Mouse (Mus musculus) ES-Bruce4 (cell line): ENCODE data around the gene Nup210l. TPM values are rescaled to one million over a fixed set of nuclear protein-coding genes. Genes with fewer than 3 reads are reported as not detected.
"Not testable (repeated sequence)": the region's sequence is repeated elsewhere in the genome, so short reads cannot be mapped to it uniquely, and the experiment has no call there.

Experiments
- H3K27ac ChIP-seq: 2 replicates; pipeline ENCODE4 v1.5.1; 2012; ENCODE audit warnings: low read length, inconsistent platforms; ENCODE audit not compliant: insufficient read depth
- H3K27me3 ChIP-seq: 2 replicates; pipeline ENCODE4 v1.6.1; 2012; ENCODE audit warnings: mild to moderate bottlenecking, low read length, inconsistent platforms; ENCODE audit not compliant: control insufficient read depth, poor library complexity, insufficient read depth, severe bottlenecking
- H3K36me3 ChIP-seq: 2 replicates; pipeline ENCODE4 v1.6.1; 2012; ENCODE audit warnings: inconsistent platforms, mild to moderate bottlenecking, low read length, moderate library complexity; ENCODE audit not compliant: control insufficient read depth, poor library complexity, insufficient read depth, severe bottlenecking
- H3K4me1 ChIP-seq: one replicate; pipeline ENCODE4 v1.8.1; 2011; ENCODE audit warnings: low read length; ENCODE audit not compliant: control insufficient read depth, insufficient read depth
- H3K4me3 ChIP-seq: 2 replicates; pipeline ENCODE4 v1.5.1; 2011; ENCODE audit warnings: low read depth, mild to moderate bottlenecking, low read length
- H3K9ac ChIP-seq: 2 replicates; pipeline ENCODE4 v1.6.1; 2012; ENCODE audit warnings: low read depth, mild to moderate bottlenecking, inconsistent platforms; ENCODE audit not compliant: poor library complexity, severe bottlenecking
- H3K9me3 ChIP-seq: replicated peaks from 2 replicates; pipeline ENCODE4 v1.6.1; 2012; ENCODE audit warnings: mild to moderate bottlenecking, low read length, inconsistent platforms; ENCODE audit not compliant: control insufficient read depth, poor library complexity, insufficient read depth, severe bottlenecking
- CTCF ChIP-seq: IDR thresholded peaks from one replicate; pipeline ENCODE4 v1.8.1; 2011; ENCODE audit warnings: low read depth, low read length
- EP300 ChIP-seq: IDR thresholded peaks from 2 replicates; pipeline ENCODE4 v1.6.1; 2011; ENCODE audit warnings: low read depth, low read length; ENCODE audit not compliant: insufficient read depth
- POLR2A ChIP-seq: IDR thresholded peaks from one replicate; pipeline ENCODE4 v1.8.1; 2011; ENCODE audit warnings: low read length; ENCODE audit not compliant: insufficient read depth
- polyA plus RNA-seq: library from polyadenylated mRNA; stranded (reverse); fragments of >200 nt; gene quantifications from 2 replicates; pipeline ENCODE4 v1.2.4, GENCODE M21; 2011; ENCODE audit warnings: low read depth; ENCODE audit not compliant: missing spikeins, insufficient read depth, insufficient read length

Nup210l gene
- polyA plus RNA-seq, 1 experiment: 0.73 TPM

GRCm38 (mm10) chr3:90115526-90115925 is 11.6 kb downstream of the Nup210l start:
- no peak overlapping the region for H3K27ac ChIP-seq
- H3K4me3 ChIP-seq: no peak overlapping the region
- TF ChIP-seq EP300 (no peak), POLR2A (no peak), CTCF (no peak)

GRCm38 (mm10) chr3:90118132-90118790 is 14.3 kb downstream of the Nup210l start:
- no peak overlapping the region for H3K9ac ChIP-seq
- no peak for TF ChIP-seq EP300
- no peak for TF ChIP-seq POLR2A
- no peak for TF ChIP-seq CTCF
- H3K4me3 ChIP-seq: no peak overlapping the region
- no peak overlapping the region for H3K27ac ChIP-seq
- no peaks in the 10 kb centered on the region for H3K4me1 ChIP-seq
- H3K9me3 ChIP-seq: no peaks in the 10 kb centered on the region
- no peaks in the 10 kb centered on the region for H3K27me3 ChIP-seq
- H3K36me3 ChIP-seq: no peaks in the 10 kb centered on the region

More at GRCm38 (mm10) chr3:90115526-90115925, 11.6 kb downstream of the Nup210l start:
- Histone ChIP-seq H3K27me3 (no peaks in the 10 kb centered on the region), H3K36me3 (no peaks in the 10 kb centered on the region), H3K9me3 (no peaks in the 10 kb centered on the region), H3K9ac (no peak overlapping the region), H3K4me1 (no peaks in the 10 kb centered on the region)

GRCm38 (mm10) chr3:90122036-90122435 is 18.1 kb downstream of the Nup210l start:
- H3K4me1 ChIP-seq, H3K9ac ChIP-seq, H3K27me3 ChIP-seq, H3K36me3 ChIP-seq, H3K27ac ChIP-seq, H3K4me3 ChIP-seq, H3K9me3 ChIP-seq: not testable (repeated sequence)

- H3K36me3 ChIP-seq: no peaks in the 10 kb centered on the region
- no peaks in the 10 kb centered on the region for H3K27me3 ChIP-seq
- H3K9ac ChIP-seq: no peak overlapping the region
- H3K9me3 ChIP-seq: no peaks in the 10 kb centered on the region
- H3K4me1 ChIP-seq: no peaks in the 10 kb centered on the region
- TF ChIP-seq CTCF (no peak), POLR2A (no peak), EP300 (no peak)
- H3K27ac ChIP-seq: no peak overlapping the region
- H3K4me3 ChIP-seq: no peak overlapping the region
These were observed 21.8 kb downstream of the Nup210l start for GRCm38 (mm10) chr3:90125710-90126109.

- Histone ChIP-seq H3K27me3 (no peaks in the 10 kb centered on the region), H3K9me3 (no peaks in the 10 kb centered on the region), H3K4me3 (no peak overlapping the region), H3K4me1 (no peaks in the 10 kb centered on the region), H3K36me3 (no peaks in the 10 kb centered on the region), H3K27ac (no peak overlapping the region), H3K9ac (no peak overlapping the region)
- TF ChIP-seq CTCF (no peak), EP300 (no peak), POLR2A (no peak)
These were observed 23.9 kb downstream of the Nup210l start for GRCm38 (mm10) chr3:90127881-90128280.

- H3K9me3 ChIP-seq: no peaks in the 10 kb centered on the region
- TF ChIP-seq CTCF (no peak), EP300 (no peak), POLR2A (no peak)
- no peak overlapping the region for H3K27ac ChIP-seq
- H3K4me3 ChIP-seq: no peak overlapping the region
- no peaks in the 10 kb centered on the region for H3K36me3 ChIP-seq
- H3K9ac ChIP-seq: no peak overlapping the region
- H3K27me3 ChIP-seq: no peaks in the 10 kb centered on the region
- no peaks in the 10 kb centered on the region for H3K4me1 ChIP-seq
These were observed 28.8 kb downstream of the Nup210l start for GRCm38 (mm10) chr3:90132745-90133144.
